Mouse (Mus musculus) heart, embryonic 11.5 days (tissue): ENCODE results near the gene Spin1. TPM values are rescaled to one million over a fixed set of nuclear protein-coding genes. Genes with fewer than 3 reads are reported as not detected.

Source experiments
- ATAC-seq: fragments of 200-750 bp; cut with Nextera tagmentation; replicated peaks from 2 replicates; pipeline ENCODE4 v1.8.0; 2017; ENCODE audit warnings: moderate library complexity; ENCODE audit not compliant: insufficient number of reproducible peaks, low FRiP score, low TSS enrichment
- H3K27ac ChIP-seq: fragments of 300-500 bp; sonication (generic); 2 replicates; pipeline ENCODE4 v1.5.1; 2014; ENCODE audit warnings: mild to moderate bottlenecking, low read depth, low read length
- H3K27me3 ChIP-seq: fragments of 300-500 bp; sonication (generic); 2 replicates; pipeline ENCODE4 v1.6.1; 2014; ENCODE audit warnings: mild to moderate bottlenecking, low read length, mixed read lengths; ENCODE audit not compliant: control insufficient read depth, insufficient read depth
- H3K36me3 ChIP-seq: fragments of 300-500 bp; sonication (generic); 2 replicates; pipeline ENCODE4 v1.6.1; 2014; ENCODE audit warnings: mild to moderate bottlenecking, low read length, moderate library complexity, mixed read lengths; ENCODE audit not compliant: control insufficient read depth, insufficient read depth
- H3K4me1 ChIP-seq: fragments of 300-500 bp; sonication (generic); 2 replicates; pipeline ENCODE4 v1.6.1; 2014; ENCODE audit warnings: low read length; ENCODE audit not compliant: control insufficient read depth, insufficient read depth
- H3K4me2 ChIP-seq: fragments of 300-500 bp; sonication (generic); 2 replicates; pipeline ENCODE4 v1.6.1; 2014; ENCODE audit warnings: mild to moderate bottlenecking, moderate library complexity
- H3K4me3 ChIP-seq: fragments of 300-500 bp; sonication (generic); 2 replicates; pipeline ENCODE4 v1.5.1; 2014; ENCODE audit warnings: low read depth, low read length
- H3K9ac ChIP-seq: fragments of 300-500 bp; sonication (generic); 2 replicates; pipeline ENCODE4 v1.6.1; 2014; ENCODE audit warnings: mild to moderate bottlenecking, low read depth, low read length, moderate library complexity
- H3K9me3 ChIP-seq: fragments of 300-500 bp; sonication (generic); replicated peaks from 2 replicates; pipeline ENCODE4 v1.6.1; 2016; ENCODE audit warnings: low read length; ENCODE audit not compliant: control insufficient read depth
- WGBS: fragments of 180-500 bp; shearing (Covaris S2); extraction: QIAGEN DNeasy Blood & Tissue Kit; methylation state at CpG from one replicate; pipeline ENCODE4 v1.1.7; 2014; ENCODE audit not compliant: insufficient replicate concordance; 5-methylcytosine and 5-hydroxymethylcytosine counted together
- polyA plus RNA-seq: library from polyadenylated mRNA; unstranded; fragments of >200 nt; fragmentation: Nextera tagmentation; extraction: Ambion mirVana; gene quantifications from 2 replicates; pipeline ENCODE4 v1.2.1, GENCODE M21; 2014

The Spin1 gene
- polyA plus RNA-seq, 1 experiment from 2014 or later = 56.7 TPM

- Histone ChIP-seq H3K27me3 (no peaks in the 10 kb centered on the region), H3K9me3 (0 out of 2 replicates have a peak, but pooled peaks cover 2% of the 10 kb centered on the region), H3K4me1 (no peaks in the 10 kb centered on the region), H3K4me2 (no peak overlapping the region), H3K36me3 (no peaks in the 10 kb centered on the region; the same call in 1 of the 2 replicates), H3K9ac (no peak overlapping the region), H3K4me3 (no peak overlapping the region), H3K27ac (no peak overlapping the region)
- no peak for ATAC-seq
- WGBS = 92% methylated on average over 6 of the region's 6 CpGs
Observed at GRCm38 (mm10) chr13:51162246-51162645, 61.6 kb downstream of the Spin1 start.

GRCm38 (mm10) chr13:51166711-51167110 is 66.0 kb downstream of the Spin1 start:
- no peak overlapping the region for H3K27ac ChIP-seq
- WGBS = 44% methylated on average over 11 of the region's 11 CpGs
- H3K4me2 ChIP-seq = no peak overlapping the region
- no peaks in the 10 kb centered on the region for H3K36me3 ChIP-seq
- no peak overlapping the region for H3K4me3 ChIP-seq
- H3K9ac ChIP-seq = no peak overlapping the region
- ATAC-seq = no peak
- 0 out of 2 replicates have a peak, but pooled peaks cover 2% of the 10 kb centered on the region for H3K9me3 ChIP-seq
- H3K27me3 ChIP-seq = peaks cover 4% of the 10 kb centered on the region
- H3K4me1 ChIP-seq = peaks cover 5% of the 10 kb centered on the region

- Histone ChIP-seq H3K9me3 (no peaks in the 10 kb centered on the region), H3K4me3 (peak overlapping the region; percentile 56), H3K27me3 (peaks cover 13% of the 10 kb centered on the region), H3K9ac (no peak overlapping the region), H3K4me1 (peaks cover 5% of the 10 kb centered on the region), H3K27ac (no peak overlapping the region), H3K4me2 (peak overlapping the region; percentile 99), H3K36me3 (no peaks in the 10 kb centered on the region)
- ATAC-seq = no peak; the same call in 1 of the 2 replicates
- 24% methylated on average over 11 of the region's 11 CpGs for WGBS
Observed at GRCm38 (mm10) chr13:51170215-51170614, 69.5 kb downstream of the Spin1 start.

- Histone ChIP-seq H3K27ac (no peak within 1 kb of the TSS), H3K9ac (peak within 1 kb of the TSS; percentile 52), H3K9me3 (no peaks in the 10 kb centered on the region), H3K4me3 (peak within 1 kb of the TSS; percentile 56), H3K4me1 (peaks cover 5% of the 10 kb centered on the region), H3K36me3 (no peaks in the 10 kb centered on the region), H3K4me2 (peak within 1 kb of the TSS; percentile 99), H3K27me3 (peaks cover 13% of the 10 kb centered on the region)
- ATAC-seq = peak; percentile 65
- 1% methylated on average over 64 of the region's 64 CpGs for WGBS
Observed at GRCm38 (mm10) chr13:51170691-51171680, 70.3 kb downstream of the Spin1 start, which contains the start of gene Nxnl2. Gene Nxnl2 (plus strand): TSS chr13:51171022.

- Histone ChIP-seq H3K4me2 (no peak overlapping the region), H3K36me3 (no peaks in the 10 kb centered on the region), H3K27ac (no peak overlapping the region), H3K27me3 (peaks cover 13% of the 10 kb centered on the region), H3K4me1 (peaks cover 5% of the 10 kb centered on the region), H3K9me3 (no peaks in the 10 kb centered on the region), H3K4me3 (no peak overlapping the region), H3K9ac (no peak overlapping the region)
- 88% methylated on average over 7 of the region's 7 CpGs for WGBS
- ATAC-seq = no peak
Observed at GRCm38 (mm10) chr13:51172601-51173000, 71.9 kb downstream of the Spin1 start.

GRCm38 (mm10) chr13:51178932-51179331 is 78.3 kb downstream of the Spin1 start:
- Histone ChIP-seq H3K9ac (no peak overlapping the region), H3K4me3 (no peak overlapping the region), H3K4me2 (no peak overlapping the region), H3K4me1 (no peaks in the 10 kb centered on the region), H3K27ac (no peak overlapping the region), H3K36me3 (no peaks in the 10 kb centered on the region), H3K9me3 (no peaks in the 10 kb centered on the region), H3K27me3 (no peaks in the 10 kb centered on the region)
- WGBS = 75% methylated on average over 10 of the region's 10 CpGs
- no peak for ATAC-seq

- Histone ChIP-seq H3K27me3 (no peaks in the 10 kb centered on the region), H3K9me3 (no peaks in the 10 kb centered on the region), H3K9ac (no peak overlapping the region), H3K36me3 (no peaks in the 10 kb centered on the region), H3K4me1 (no peaks in the 10 kb centered on the region), H3K4me2 (no peak overlapping the region), H3K27ac (no peak overlapping the region), H3K4me3 (no peak overlapping the region)
- ATAC-seq = no peak
- WGBS = 42% methylated on average over 3 of the region's 3 CpGs
Observed at GRCm38 (mm10) chr13:51179362-51179761, 78.7 kb downstream of the Spin1 start.

GRCm38 (mm10) chr13:51182236-51182635 is 81.6 kb downstream of the Spin1 start:
- no peak overlapping the region for H3K27ac ChIP-seq
- no peaks in the 10 kb centered on the region for H3K36me3 ChIP-seq
- no peaks in the 10 kb centered on the region for H3K9me3 ChIP-seq
- 75% methylated on average over 7 of the region's 7 CpGs for WGBS
- H3K9ac ChIP-seq = no peak overlapping the region
- H3K4me3 ChIP-seq = no peak overlapping the region
- no peak for ATAC-seq
- H3K4me2 ChIP-seq = no peak overlapping the region
- H3K27me3 ChIP-seq = no peaks in the 10 kb centered on the region
- no peaks in the 10 kb centered on the region for H3K4me1 ChIP-seq
